Mouse (Mus musculus) effector memory CD4-positive, alpha-beta T cell, adult 5 months (primary cell): ENCODE measurements around the gene Olfr1134. TPM values are rescaled to one million over a fixed set of nuclear protein-coding genes. Genes with fewer than 3 reads are reported as not detected.

Experiments used
- polyA plus RNA-seq: library from polyadenylated mRNA; unstranded; fragments of 100-300 nt; shearing (Covaris generic); gene quantifications from one replicate; pipeline ENCODE4 v1.2.1, GENCODE M21; 2017

Olfr1134 gene
- not detected for polyA plus RNA-seq

DNA sequence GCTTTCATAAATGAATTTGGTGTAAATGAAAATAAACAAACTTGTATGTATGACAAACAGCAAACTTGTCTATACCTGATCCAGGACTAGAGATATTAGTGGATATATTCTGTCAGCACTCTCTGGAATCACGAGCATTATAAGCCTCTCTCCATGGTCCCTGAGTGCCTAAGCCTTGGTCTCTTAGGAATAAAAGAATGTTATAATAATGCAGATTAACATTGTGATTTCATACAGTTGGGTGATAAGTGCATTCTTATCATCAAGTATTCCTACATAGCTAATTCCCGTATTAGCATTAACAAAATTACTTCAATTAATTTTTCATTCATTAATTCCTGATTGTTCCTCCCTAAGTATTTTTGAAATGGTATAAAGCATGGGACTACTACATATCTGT lies at the start of gene Olfr1134:
Olfr1134 (minus strand) TSS at position 101 of the 400 bp plus-strand sequence.

GRCm38 (mm10) chr2:87693847-87694246 lies 35.6 kb upstream of the Olfr1134 start, which contains the start of gene Olfr1136:
Gene Olfr1136, minus strand, starts transcription at chr2:87693947.

DNA sequence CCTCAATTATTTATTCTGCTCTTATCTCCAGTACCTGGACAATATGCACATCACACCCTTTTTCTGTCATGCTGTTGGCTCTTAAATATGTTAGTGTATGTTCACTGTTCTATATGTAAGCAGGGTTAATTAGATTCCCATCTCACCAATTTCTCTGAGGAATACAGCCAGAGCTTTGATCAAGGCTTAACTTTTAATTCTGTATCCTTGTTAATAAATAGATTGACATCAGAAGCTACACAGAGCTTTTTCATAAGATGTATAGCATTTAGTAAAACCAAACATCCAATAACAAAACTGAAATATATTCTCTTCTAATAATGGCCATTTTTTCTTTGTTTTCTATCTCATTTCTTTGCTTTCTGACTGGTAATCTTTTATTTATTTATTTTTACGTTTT lies 15.3 kb upstream of the Olfr1134 start, which contains the start of gene Olfr1135:
Olfr1135 (minus strand) TSS at position 101 of the 400 bp plus-strand sequence.

GRCm38 (mm10) chr2:87647274-87647673 lies 11.0 kb downstream of the Olfr1134 start, which contains the start of gene Olfr1133:
Gene Olfr1133, minus strand, starts transcription at chr2:87647374.

DNA sequence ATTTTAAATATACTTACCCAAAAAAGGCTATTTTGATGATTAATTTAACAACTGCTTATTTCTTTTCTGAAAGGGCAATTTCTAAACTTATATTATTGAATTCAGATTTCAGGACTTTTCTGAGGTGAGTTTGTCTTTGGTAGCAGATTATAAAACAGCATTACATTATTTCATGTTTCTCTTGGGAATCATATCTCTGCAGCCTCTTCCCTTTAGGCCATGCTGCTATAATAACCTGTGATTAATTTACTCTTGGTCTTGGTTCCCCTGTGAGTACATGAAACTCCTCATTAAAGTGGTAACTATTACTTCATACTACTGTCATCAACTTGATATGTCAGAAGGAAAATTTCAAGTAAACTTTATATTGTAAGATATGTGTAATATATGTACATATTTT lies 20.8 kb downstream of the Olfr1134 start, which contains the start of gene Olfr1132:
Olfr1132 (minus strand) TSS at position 101 of the 400 bp plus-strand sequence.

GRCm38 (mm10) chr2:87626804-87627203 lies 31.5 kb downstream of the Olfr1134 start, which contains the start of gene Olfr1131:
Gene Olfr1131, plus strand, starts transcription at chr2:87627104.

GRCm38 (mm10) chr2:87605912-87606311 lies 52.3 kb downstream of the Olfr1134 start, which contains the start of gene Olfr1130:
Gene Olfr1130, plus strand, starts transcription at chr2:87606212.

Other genes starting within 250 kb of the Olfr1134 start
- not detected for gene Olfr1123, start 241.8 kb downstream of the Olfr1134 start, polyA plus RNA-seq
- 0.35 TPM for gene Olfr1124, start 228.2 kb downstream of the Olfr1134 start, polyA plus RNA-seq
- gene Olfr1126, start 204.5 kb downstream of the Olfr1134 start, polyA plus RNA-seq, result not detected
- not detected for gene Pramel7, start 161.4 kb downstream of the Olfr1134 start, polyA plus RNA-seq
- gene Pramel6, start 151.9 kb downstream of the Olfr1134 start, polyA plus RNA-seq, result not detected
- gene Olfr153, start 126.7 kb downstream of the Olfr1134 start, polyA plus RNA-seq, result not detected
- gene Olfr1128, start 112.9 kb downstream of the Olfr1134 start, polyA plus RNA-seq, result not detected
- not detected for gene Olfr1129, start 84.6 kb downstream of the Olfr1134 start, polyA plus RNA-seq
- gene Olfr1130, start 52.2 kb downstream of the Olfr1134 start, polyA plus RNA-seq, result not detected
- not detected for gene Olfr1131, start 31.4 kb downstream of the Olfr1134 start, polyA plus RNA-seq
- not detected for gene Olfr1132, start 20.9 kb downstream of the Olfr1134 start, polyA plus RNA-seq
- gene Olfr1133, start 11.1 kb downstream of the Olfr1134 start, polyA plus RNA-seq, result not detected
- gene Olfr1135, start 15.2 kb upstream of the Olfr1134 start, polyA plus RNA-seq, result not detected
- gene Olfr1136, start 35.5 kb upstream of the Olfr1134 start, polyA plus RNA-seq, result not detected
- not detected for gene Olfr1137, start 54.7 kb upstream of the Olfr1134 start, polyA plus RNA-seq
- not detected for gene Olfr1138, start 81.5 kb upstream of the Olfr1134 start, polyA plus RNA-seq
- not detected for gene Olfr1140, start 85.3 kb upstream of the Olfr1134 start, polyA plus RNA-seq
- not detected for gene Olfr1141, start 95.5 kb upstream of the Olfr1134 start, polyA plus RNA-seq
- gene Olfr152, start 121.0 kb upstream of the Olfr1134 start, polyA plus RNA-seq, result not detected
- gene Olfr1143, start 142.1 kb upstream of the Olfr1134 start, polyA plus RNA-seq, result not detected
- gene Olfr1145, start 151.4 kb upstream of the Olfr1134 start, polyA plus RNA-seq, result not detected
- gene Olfr1148, start 172.1 kb upstream of the Olfr1134 start, polyA plus RNA-seq, result not detected
- gene Olfr1150-ps1, start 185.5 kb upstream of the Olfr1134 start, polyA plus RNA-seq, result not detected
- gene Olfr1151, start 197.4 kb upstream of the Olfr1134 start, polyA plus RNA-seq, result not detected
- 0.07 TPM for gene Olfr1152, start 208.0 kb upstream of the Olfr1134 start, polyA plus RNA-seq
- not detected for gene Olfr1153, start 236.5 kb upstream of the Olfr1134 start, polyA plus RNA-seq
- not detected for gene Olfr1154, start 246.7 kb upstream of the Olfr1134 start, polyA plus RNA-seq